Mouse (Mus musculus): Measurements from ENCODE around the gene Vamp2. TPM values are rescaled to one million over a fixed set of nuclear protein-coding genes. Genes with fewer than 3 reads are reported as not detected.

The Vamp2 gene
- polyA plus RNA-seq, 1 experiment from 2014 or later, result 95.9 TPM

DNA sequence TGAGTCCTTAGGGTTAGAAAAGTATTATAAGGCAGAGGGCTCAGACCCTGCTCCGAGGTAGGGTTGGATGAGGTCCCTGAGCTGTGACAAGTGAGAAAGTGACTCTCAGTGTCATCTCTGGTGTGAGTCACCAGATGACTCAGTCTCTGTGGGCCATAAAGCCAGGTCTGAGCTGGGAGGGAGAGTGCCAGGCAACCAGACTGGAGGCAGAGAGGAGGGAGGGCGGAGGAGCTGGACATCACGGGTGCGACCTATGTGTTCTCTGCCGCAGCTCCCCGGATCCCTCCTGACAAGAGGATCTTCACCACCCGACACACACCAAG lies 14.1 kb downstream of the Vamp2 start:
- no peak for ATAC-seq (replicated peaks; ENCODE audit: low FRiP score)
- no peak for DNase-seq (ENCODE audit: low spot score)
- H3K36me3 ChIP-seq (ENCODE audit: control insufficient read depth, insufficient read depth, low read length), result peaks cover 5% of the 10 kb centered on the region
- 95% methylated on average over 7 of the region's 7 CpGs for WGBS
- H3K9me3 ChIP-seq (ENCODE audit: control insufficient read depth, low read length), result no peaks in the 10 kb centered on the region
- H3K4me2 ChIP-seq (ENCODE audit: low read depth, low read length, severe bottlenecking), result no peak overlapping the region
- no peaks in the 10 kb centered on the region for H3K27me3 ChIP-seq (ENCODE audit: control insufficient read depth, insufficient read depth, low read length)
- no peak overlapping the region for H3K4me3 ChIP-seq (ENCODE audit: low read depth, low read length)
- peaks cover 18% of the 10 kb centered on the region for H3K4me1 ChIP-seq (replicated peaks; ENCODE audit: control insufficient read depth, insufficient read depth, low read length)
- H3K27ac ChIP-seq (ENCODE audit: low read depth, low read length), result no peak overlapping the region
- H3K9ac ChIP-seq (ENCODE audit: low read length), result no peak overlapping the region

GRCm38 (mm10) chr11:69103121-69103520 lies 14.8 kb downstream of the Vamp2 start:
- Histone ChIP-seq H3K4me3 (ENCODE audit: low read depth, low read length) (no peak overlapping the region), H3K9me3 (ENCODE audit: control insufficient read depth, low read length) (no peaks in the 10 kb centered on the region), H3K9ac (ENCODE audit: low read length) (no peak overlapping the region), H3K4me2 (ENCODE audit: low read depth, low read length, severe bottlenecking) (no peak overlapping the region), H3K36me3 (ENCODE audit: control insufficient read depth, insufficient read depth, low read length) (peaks cover 5% of the 10 kb centered on the region), H3K4me1 (replicated peaks; ENCODE audit: control insufficient read depth, insufficient read depth, low read length) (peaks cover 11% of the 10 kb centered on the region), H3K27me3 (ENCODE audit: control insufficient read depth, insufficient read depth, low read length) (no peaks in the 10 kb centered on the region), H3K27ac (ENCODE audit: low read depth, low read length) (no peak overlapping the region)
- ATAC-seq (replicated peaks; ENCODE audit: low FRiP score), result no peak
- no peak for DNase-seq (ENCODE audit: low spot score)
- 94% methylated on average over 14 of the region's 14 CpGs for WGBS

DNA sequence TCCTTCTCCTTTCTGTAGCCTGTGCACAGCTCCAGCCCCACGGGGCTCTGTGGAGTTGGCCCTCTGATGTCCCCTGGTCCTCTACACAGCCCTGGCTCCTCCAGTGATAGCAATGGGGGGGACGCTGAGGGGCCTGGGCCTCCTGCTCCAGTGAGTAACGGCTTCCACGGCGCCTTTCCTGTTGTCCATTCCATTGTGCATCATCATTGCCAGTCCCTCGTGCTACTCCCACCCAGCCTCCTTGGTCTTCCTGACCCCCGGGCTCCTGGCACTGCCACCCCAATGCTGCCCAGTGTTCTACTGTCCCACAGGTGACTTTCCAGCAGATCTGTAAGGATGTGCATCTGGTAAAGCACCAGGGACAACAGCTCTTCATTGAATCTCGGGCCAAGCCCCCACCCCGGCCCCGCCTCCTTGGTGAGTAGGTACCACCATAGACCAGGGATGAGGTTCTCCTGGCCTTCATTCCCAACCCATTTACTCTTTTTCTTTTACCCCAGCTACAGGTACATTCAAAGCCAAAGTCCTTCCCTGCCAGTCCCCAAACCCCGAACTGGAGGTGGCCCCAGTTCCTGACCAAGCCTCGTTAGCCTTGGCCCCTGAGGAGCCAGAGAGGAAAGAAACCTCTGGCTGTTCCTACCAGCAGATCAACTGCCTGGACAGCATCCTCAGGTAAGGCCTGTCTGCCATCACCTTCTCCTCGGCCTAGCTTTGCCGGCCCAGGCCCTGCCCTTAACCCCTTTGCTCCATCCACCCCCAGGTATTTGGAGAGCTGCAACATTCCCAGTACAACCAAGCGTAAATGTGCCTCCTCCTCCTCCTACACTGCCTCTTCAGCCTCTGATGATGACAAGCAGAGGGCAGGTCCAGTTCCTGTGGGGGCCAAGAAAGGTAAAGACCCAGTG lies 15.5 kb downstream of the Vamp2 start:
- H3K36me3 ChIP-seq (ENCODE audit: control insufficient read depth, insufficient read depth, low read length), result peaks cover 7% of the 10 kb centered on the region
- no peak overlapping the region for H3K9ac ChIP-seq (ENCODE audit: low read length)
- H3K4me1 ChIP-seq (replicated peaks; ENCODE audit: control insufficient read depth, insufficient read depth, low read length), result peaks cover 6% of the 10 kb centered on the region; the same call in 1 of the 2 replicates
- ATAC-seq (replicated peaks; ENCODE audit: low FRiP score) (no peak), DNase-seq (ENCODE audit: low spot score) (no peak)
- no peak overlapping the region for H3K27ac ChIP-seq (ENCODE audit: low read depth, low read length)
- no peaks in the 10 kb centered on the region for H3K27me3 ChIP-seq (ENCODE audit: control insufficient read depth, insufficient read depth, low read length)
- WGBS, result 92% methylated on average over 15 of the region's 15 CpGs
- no peaks in the 10 kb centered on the region for H3K9me3 ChIP-seq (ENCODE audit: control insufficient read depth, low read length)
- H3K4me2 ChIP-seq (ENCODE audit: low read depth, low read length, severe bottlenecking), result no peak overlapping the region
- H3K4me3 ChIP-seq (ENCODE audit: low read depth, low read length), result no peak overlapping the region

DNA sequence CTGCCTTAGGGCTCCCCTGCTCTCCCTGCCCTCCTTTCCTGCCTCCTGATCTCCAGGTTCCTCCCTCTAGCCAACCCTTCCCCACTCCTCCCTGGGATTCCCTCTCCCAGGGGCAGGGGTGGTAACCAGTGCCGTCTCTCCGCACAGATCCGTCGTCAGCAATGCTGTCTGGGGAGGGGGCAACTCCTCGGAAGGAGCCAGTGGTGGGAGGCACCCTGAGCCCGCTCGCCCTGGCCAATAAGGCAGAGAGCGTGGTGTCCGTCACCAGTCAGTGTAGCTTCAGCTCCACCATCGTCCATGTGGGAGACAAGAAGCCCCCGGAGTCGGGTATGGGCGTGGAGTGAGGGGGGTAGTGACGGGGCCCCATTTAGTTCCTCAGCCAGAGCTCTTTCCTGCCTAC lies 16.2 kb downstream of the Vamp2 start:
- no peaks in the 10 kb centered on the region for H3K9me3 ChIP-seq (ENCODE audit: control insufficient read depth, low read length)
- no peak overlapping the region for H3K4me2 ChIP-seq (ENCODE audit: low read depth, low read length, severe bottlenecking)
- ATAC-seq (replicated peaks; ENCODE audit: low FRiP score) (no peak), DNase-seq (ENCODE audit: low spot score) (no peak)
- no peaks in the 10 kb centered on the region for H3K27me3 ChIP-seq (ENCODE audit: control insufficient read depth, insufficient read depth, low read length)
- peaks cover 7% of the 10 kb centered on the region for H3K36me3 ChIP-seq (ENCODE audit: control insufficient read depth, insufficient read depth, low read length)
- peaks cover 4% of the 10 kb centered on the region; the same call in 1 of the 2 replicates for H3K4me1 ChIP-seq (replicated peaks; ENCODE audit: control insufficient read depth, insufficient read depth, low read length)
- H3K9ac ChIP-seq (ENCODE audit: low read length), result no peak overlapping the region
- WGBS, result 89% methylated on average over 14 of the region's 14 CpGs
- no peak overlapping the region for H3K27ac ChIP-seq (ENCODE audit: low read depth, low read length)
- no peak overlapping the region for H3K4me3 ChIP-seq (ENCODE audit: low read depth, low read length)

DNA sequence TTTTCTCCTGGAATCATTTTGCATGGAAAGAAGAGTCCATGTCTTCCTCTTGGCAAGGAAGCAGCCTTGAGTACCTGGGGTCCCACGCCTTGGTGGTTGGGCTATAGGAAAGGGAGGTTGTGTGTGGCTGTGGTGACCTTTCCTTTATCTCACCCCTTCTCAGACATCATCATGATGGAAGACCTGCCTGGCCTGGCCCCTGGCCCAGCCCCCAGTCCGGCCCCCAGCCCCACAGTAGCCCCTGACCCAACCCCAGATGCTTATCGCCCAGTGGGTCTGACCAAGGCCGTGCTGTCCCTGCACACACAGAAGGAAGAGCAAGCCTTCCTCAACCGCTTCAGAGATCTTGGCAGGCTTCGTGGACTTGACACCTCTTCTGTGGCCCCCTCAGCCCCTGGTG lies 16.9 kb downstream of the Vamp2 start:
- no peak for DNase-seq (ENCODE audit: low spot score)
- no peak for ATAC-seq (replicated peaks; ENCODE audit: low FRiP score)
- H3K4me3 ChIP-seq (ENCODE audit: low read depth, low read length), result no peak overlapping the region
- H3K9me3 ChIP-seq (ENCODE audit: control insufficient read depth, low read length), result no peaks in the 10 kb centered on the region
- H3K27ac ChIP-seq (ENCODE audit: low read depth, low read length), result no peak overlapping the region
- H3K9ac ChIP-seq (ENCODE audit: low read length), result no peak overlapping the region
- peaks cover 2% of the 10 kb centered on the region; the same call in 1 of the 2 replicates for H3K4me1 ChIP-seq (replicated peaks; ENCODE audit: control insufficient read depth, insufficient read depth, low read length)
- H3K4me2 ChIP-seq (ENCODE audit: low read depth, low read length, severe bottlenecking), result no peak overlapping the region
- no peaks in the 10 kb centered on the region for H3K27me3 ChIP-seq (ENCODE audit: control insufficient read depth, insufficient read depth, low read length)
- H3K36me3 ChIP-seq (ENCODE audit: control insufficient read depth, insufficient read depth, low read length), result peaks cover 7% of the 10 kb centered on the region
- 92% methylated on average over 6 of the region's 6 CpGs for WGBS

DNA sequence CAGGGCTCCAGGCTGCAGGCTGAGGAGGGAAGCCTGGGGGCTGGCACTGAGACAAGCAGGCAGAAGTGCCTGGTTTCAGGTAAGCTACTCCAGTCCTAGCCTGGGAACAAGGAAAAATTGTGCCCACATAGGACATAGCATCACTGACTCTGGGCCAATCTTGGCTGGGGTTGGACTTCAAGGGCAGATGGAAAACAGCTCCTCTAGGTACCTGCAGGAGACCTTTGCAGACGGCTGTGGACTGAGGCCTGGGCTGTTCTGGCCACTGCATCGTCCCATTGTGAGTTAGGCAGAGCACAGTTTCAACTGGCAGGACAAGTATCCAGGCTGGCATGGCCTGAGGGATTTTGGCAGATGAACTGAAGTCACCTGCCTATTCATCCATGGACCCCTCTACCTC lies 17.5 kb downstream of the Vamp2 start:
- H3K9ac ChIP-seq (ENCODE audit: low read length), result no peak overlapping the region
- WGBS, result 93% methylated on average over 2 of the region's 2 CpGs
- H3K4me2 ChIP-seq (ENCODE audit: low read depth, low read length, severe bottlenecking), result no peak overlapping the region
- H3K4me3 ChIP-seq (ENCODE audit: low read depth, low read length), result no peak overlapping the region
- H3K27me3 ChIP-seq (ENCODE audit: control insufficient read depth, insufficient read depth, low read length), result no peaks in the 10 kb centered on the region
- ATAC-seq (replicated peaks; ENCODE audit: low FRiP score) (no peak), DNase-seq (ENCODE audit: low spot score) (no peak)
- H3K36me3 ChIP-seq (ENCODE audit: control insufficient read depth, insufficient read depth, low read length), result peaks cover 7% of the 10 kb centered on the region
- no peaks in the 10 kb centered on the region for H3K4me1 ChIP-seq (replicated peaks; ENCODE audit: control insufficient read depth, insufficient read depth, low read length)
- no peaks in the 10 kb centered on the region for H3K9me3 ChIP-seq (ENCODE audit: control insufficient read depth, low read length)
- no peak overlapping the region for H3K27ac ChIP-seq (ENCODE audit: low read depth, low read length)

DNA sequence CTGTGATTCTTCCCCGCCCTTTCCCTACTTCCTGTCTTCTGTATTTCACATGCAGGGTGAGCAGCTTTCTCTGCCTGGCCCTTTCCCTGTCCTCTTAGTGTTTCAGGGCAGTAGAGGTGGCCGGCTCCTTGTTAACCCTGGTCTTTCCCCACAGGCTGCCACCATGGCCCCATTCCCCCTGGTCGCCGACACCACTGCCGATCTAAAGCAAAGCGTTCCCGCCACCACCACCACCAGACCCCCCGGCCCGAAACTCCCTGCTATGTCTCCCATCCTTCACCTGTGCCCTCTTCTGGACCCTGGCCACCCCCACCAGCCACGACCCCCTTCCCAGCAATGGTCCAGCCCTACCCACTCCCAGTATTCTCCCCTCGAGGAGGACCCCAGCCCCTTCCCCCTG lies 18.0 kb downstream of the Vamp2 start:
- Histone ChIP-seq H3K36me3 (ENCODE audit: control insufficient read depth, insufficient read depth, low read length) (peaks cover 5% of the 10 kb centered on the region), H3K9ac (ENCODE audit: low read length) (no peak overlapping the region), H3K27ac (ENCODE audit: low read depth, low read length) (no peak overlapping the region), H3K27me3 (ENCODE audit: control insufficient read depth, insufficient read depth, low read length) (no peaks in the 10 kb centered on the region), H3K4me1 (replicated peaks; ENCODE audit: control insufficient read depth, insufficient read depth, low read length) (no peaks in the 10 kb centered on the region), H3K4me2 (ENCODE audit: low read depth, low read length, severe bottlenecking) (no peak overlapping the region), H3K9me3 (ENCODE audit: control insufficient read depth, low read length) (no peaks in the 10 kb centered on the region), H3K4me3 (ENCODE audit: low read depth, low read length) (no peak overlapping the region)
- no peak for DNase-seq (ENCODE audit: low spot score)
- WGBS, result 89% methylated on average over 11 of the region's 11 CpGs
- no peak for ATAC-seq (replicated peaks; ENCODE audit: low FRiP score)

- H3K36me3 ChIP-seq (ENCODE audit: control insufficient read depth, insufficient read depth, low read length), result peaks cover 5% of the 10 kb centered on the region; the same call in 1 of the 2 replicates
- H3K4me1 ChIP-seq (replicated peaks; ENCODE audit: control insufficient read depth, insufficient read depth, low read length), result no peaks in the 10 kb centered on the region
- WGBS, result 88% methylated on average over 11 of the region's 11 CpGs
- H3K9ac ChIP-seq (ENCODE audit: low read length), result no peak overlapping the region
- H3K27me3 ChIP-seq (ENCODE audit: control insufficient read depth, insufficient read depth, low read length), result no peaks in the 10 kb centered on the region
- no peak overlapping the region for H3K4me3 ChIP-seq (ENCODE audit: low read depth, low read length)
- DNase-seq (ENCODE audit: low spot score), result no peak
- H3K27ac ChIP-seq (ENCODE audit: low read depth, low read length), result no peak overlapping the region
- ATAC-seq (replicated peaks; ENCODE audit: low FRiP score), result no peak
- H3K9me3 ChIP-seq (ENCODE audit: control insufficient read depth, low read length), result no peaks in the 10 kb centered on the region
- no peak overlapping the region for H3K4me2 ChIP-seq (ENCODE audit: low read depth, low read length, severe bottlenecking)
Observed at GRCm38 (mm10) chr11:69106842-69107241, 18.6 kb downstream of the Vamp2 start.

GRCm38 (mm10) chr11:69107676-69108075 lies 19.4 kb downstream of the Vamp2 start:
- no peak overlapping the region for H3K27ac ChIP-seq (ENCODE audit: low read depth, low read length)
- H3K36me3 ChIP-seq (ENCODE audit: control insufficient read depth, insufficient read depth, low read length), result peaks cover 5% of the 10 kb centered on the region; the same call in 1 of the 2 replicates
- H3K4me1 ChIP-seq (replicated peaks; ENCODE audit: control insufficient read depth, insufficient read depth, low read length), result no peaks in the 10 kb centered on the region
- DNase-seq (ENCODE audit: low spot score) (no peak), ATAC-seq (replicated peaks; ENCODE audit: low FRiP score) (no peak)
- no peak overlapping the region for H3K4me2 ChIP-seq (ENCODE audit: low read depth, low read length, severe bottlenecking)
- WGBS, result 90% methylated on average over 11 of the region's 11 CpGs
- H3K9me3 ChIP-seq (ENCODE audit: control insufficient read depth, low read length), result no peaks in the 10 kb centered on the region
- H3K4me3 ChIP-seq (ENCODE audit: low read depth, low read length), result no peak overlapping the region
- H3K9ac ChIP-seq (ENCODE audit: low read length), result no peak overlapping the region
- no peaks in the 10 kb centered on the region for H3K27me3 ChIP-seq (ENCODE audit: control insufficient read depth, insufficient read depth, low read length)
